Mouse (Mus musculus): Measurements from ENCODE around the gene Zfp3. TPM values are rescaled to one million over a fixed set of nuclear protein-coding genes. Genes with fewer than 3 reads are reported as not detected.

Zfp3 gene
- polyA plus RNA-seq, 1 experiment from 2014 or later: 7.9 TPM

DNA sequence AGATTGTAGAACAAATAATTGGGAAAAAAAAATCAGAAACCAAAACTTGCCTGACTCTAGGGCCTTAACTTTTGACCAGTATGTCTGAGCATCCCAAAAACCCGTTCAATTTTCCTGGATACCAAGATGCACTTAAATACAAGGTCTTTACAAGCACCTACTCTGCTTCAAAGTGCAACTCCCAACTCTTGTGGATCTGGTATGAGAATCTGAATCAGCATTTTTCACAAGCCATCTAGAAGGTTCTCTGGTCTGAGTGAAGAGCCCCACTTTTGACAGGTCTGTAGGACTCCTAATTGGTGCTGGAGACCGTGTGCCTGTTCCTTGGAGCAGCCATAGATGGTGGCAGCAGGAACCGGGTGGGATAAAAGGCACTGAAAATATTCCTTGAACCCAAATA is 40.4 kb downstream of the Zfp3 start:
- ATAC-seq: no peak
- POLR2A ChIA-PET: no interaction called here

DNA sequence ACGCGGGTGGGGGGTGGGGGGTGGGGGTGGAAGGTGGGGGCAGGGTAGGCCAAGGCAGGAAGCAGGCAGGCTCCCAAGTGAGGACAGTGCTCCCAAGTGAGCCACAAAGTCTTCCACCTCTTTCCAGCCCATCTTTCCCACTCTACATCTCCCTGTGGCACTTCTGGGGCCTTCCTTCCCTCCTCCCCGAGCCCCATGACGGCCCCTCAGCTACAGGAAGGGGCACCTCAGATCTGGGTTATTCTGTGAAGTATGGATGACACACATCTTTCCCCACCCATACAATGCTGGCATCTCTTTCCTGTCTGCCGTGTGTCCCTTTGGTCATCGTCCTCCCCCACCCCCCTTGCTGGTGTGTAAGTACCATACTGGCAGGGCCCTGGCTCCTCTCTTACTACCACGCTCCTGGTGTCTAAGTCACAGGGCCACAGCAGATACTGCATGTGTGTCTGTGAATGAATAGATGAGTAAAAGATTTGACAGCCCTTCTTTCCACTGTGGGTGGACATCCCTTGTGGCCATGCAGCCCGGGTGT is 41.7 kb downstream of the Zfp3 start:
- DNase-seq (ENCODE audit: low read depth, low spot score): no peak
- ATAC-seq: no peak
- H3K27me3 ChIP-seq: no peaks in the 10 kb centered on the region
- ChIA-PET CTCF (no interaction called here), POLR2A (no interaction called here)
- in situ Hi-C loops (cut with MboI; ENCODE audit: low pct_unique_long_range_greater_than_20kb): no loop called here
- no peak for TF ChIP-seq CTCF (IDR thresholded peaks at IDR 0.05)

More for the DNA sequence above, 40.4 kb downstream of the Zfp3 start:
- TF ChIP-seq CTCF (IDR thresholded peaks at IDR 0.05): no peak
- H3K27me3 ChIP-seq: no peaks in the 10 kb centered on the region
- CTCF ChIA-PET: no interaction called here
- DNase-seq (ENCODE audit: low read depth, low spot score): no peak
- in situ Hi-C loops (cut with MboI; ENCODE audit: low pct_unique_long_range_greater_than_20kb): no loop called here

GRCm38 (mm10) chr11:70806697-70807096 is 42.7 kb downstream of the Zfp3 start:
- no peak for TF ChIP-seq CTCF (IDR thresholded peaks at IDR 0.05)

DNA sequence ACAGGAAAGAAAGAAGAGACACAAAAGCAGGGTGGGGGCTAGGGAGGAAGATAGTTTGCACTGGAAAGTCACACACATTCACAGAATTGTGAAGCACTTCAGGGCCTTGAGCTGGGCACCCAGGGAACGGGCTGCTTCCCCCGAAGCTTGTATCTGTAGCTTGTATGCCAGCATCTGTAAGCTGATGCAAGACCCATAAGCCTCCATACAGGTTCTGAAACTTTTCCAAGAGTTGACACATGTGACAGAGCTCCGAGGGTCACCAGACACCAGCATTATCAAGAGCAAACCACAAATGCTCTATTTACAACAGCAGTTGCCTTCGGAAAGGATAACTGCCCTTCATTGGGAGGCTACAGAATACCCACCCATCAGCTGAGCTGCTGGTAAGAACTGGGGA is 43.6 kb downstream of the Zfp3 start:
- ATAC-seq: no peak
- POLR2A ChIA-PET: no interaction called here
- TF ChIP-seq CTCF (IDR thresholded peaks at IDR 0.05): no peak
- no peaks in the 10 kb centered on the region for H3K27me3 ChIP-seq
- no peak for DNase-seq (ENCODE audit: low read depth, low spot score)
- in situ Hi-C loops (cut with MboI; ENCODE audit: low pct_unique_long_range_greater_than_20kb): no loop called here
- CTCF ChIA-PET: interaction anchor here (1.0 kb wide), 1 partner anchor 13 kb away, joined by 3 read pairs; no protein-coding TSS in a partner anchor

More at GRCm38 (mm10) chr11:70806697-70807096, 42.7 kb downstream of the Zfp3 start:
- ChIA-PET POLR2A (no interaction called here), CTCF (no interaction called here)
- no peaks in the 10 kb centered on the region for H3K27me3 ChIP-seq
- DNase-seq (ENCODE audit: low read depth, low spot score): no peak
- no peak for ATAC-seq
- in situ Hi-C loops (cut with MboI; ENCODE audit: low pct_unique_long_range_greater_than_20kb): no loop called here

DNA sequence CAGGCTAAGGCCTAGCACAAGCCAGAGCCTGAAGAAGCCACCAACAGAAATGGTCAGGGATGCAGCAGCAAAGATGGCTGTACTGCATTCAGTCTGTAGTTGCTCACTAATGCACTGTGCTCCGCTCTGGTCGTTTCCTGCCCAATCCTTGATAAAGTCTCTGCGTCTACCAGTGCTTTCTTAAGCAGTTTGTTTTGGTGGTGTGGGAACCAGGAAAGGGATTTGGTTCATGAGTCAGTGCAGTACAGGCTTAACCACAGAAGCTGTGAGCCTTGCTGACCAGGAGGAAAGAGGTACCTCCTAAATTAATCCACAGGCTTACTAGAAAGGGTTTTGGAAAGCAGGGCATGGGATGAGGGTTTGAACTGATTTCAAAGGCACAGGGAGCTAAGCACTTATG is 44.1 kb downstream of the Zfp3 start:
- DNase-seq (ENCODE audit: low read depth, low spot score) (peak; percentile 22), ATAC-seq (no peak)
- H3K27me3 ChIP-seq: no peaks in the 10 kb centered on the region
- no peak for TF ChIP-seq CTCF (IDR thresholded peaks at IDR 0.05)
- POLR2A ChIA-PET: interaction anchor here (0.6 kb wide), 1 partner anchor 24 kb away, joined by 3 read pairs; no protein-coding TSS in a partner anchor
- CTCF ChIA-PET: interaction anchor here (1.0 kb wide), 1 partner anchor 13 kb away, joined by 3 read pairs; no protein-coding TSS in a partner anchor
- in situ Hi-C loops (cut with MboI; ENCODE audit: low pct_unique_long_range_greater_than_20kb): no loop called here

DNA sequence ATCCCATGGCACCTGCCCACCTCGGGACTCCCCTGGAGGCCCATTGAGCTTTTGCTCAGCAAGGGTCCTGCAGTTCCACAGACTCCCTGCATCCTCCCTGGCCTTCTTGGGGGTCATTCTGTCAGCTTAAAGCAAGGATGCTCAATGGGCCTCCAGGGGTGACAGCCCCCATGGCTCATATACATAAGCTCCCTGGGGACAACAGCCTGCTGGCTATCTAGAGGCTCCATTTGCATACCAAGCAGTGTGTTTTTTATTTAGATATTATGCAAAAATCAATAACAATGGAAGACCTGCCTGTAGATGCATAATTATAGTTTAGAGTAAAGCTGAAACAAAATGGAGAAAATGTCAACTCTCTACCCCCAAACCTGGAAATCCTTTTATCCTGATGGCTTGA is 45.0 kb downstream of the Zfp3 start:
- CTCF ChIA-PET: interaction anchor here (0.8 to 1.3 kb wide), 2 partner anchors 13 to 31 kb away, joined by 4 to 6 read pairs; no protein-coding TSS in a partner anchor
- H3K27me3 ChIP-seq: no peaks in the 10 kb centered on the region
- ATAC-seq: no peak
- no peak for DNase-seq (ENCODE audit: low read depth, low spot score)
- POLR2A ChIA-PET: interaction anchor here (0.5 to 0.7 kb wide), 3 partner anchors 24 to 60 kb away, joined by 3 to 8 read pairs (median 3); no protein-coding TSS in a partner anchor
- no peak for TF ChIP-seq CTCF (IDR thresholded peaks at IDR 0.05)
- in situ Hi-C loops (cut with MboI; ENCODE audit: low pct_unique_long_range_greater_than_20kb): no loop called here

DNA sequence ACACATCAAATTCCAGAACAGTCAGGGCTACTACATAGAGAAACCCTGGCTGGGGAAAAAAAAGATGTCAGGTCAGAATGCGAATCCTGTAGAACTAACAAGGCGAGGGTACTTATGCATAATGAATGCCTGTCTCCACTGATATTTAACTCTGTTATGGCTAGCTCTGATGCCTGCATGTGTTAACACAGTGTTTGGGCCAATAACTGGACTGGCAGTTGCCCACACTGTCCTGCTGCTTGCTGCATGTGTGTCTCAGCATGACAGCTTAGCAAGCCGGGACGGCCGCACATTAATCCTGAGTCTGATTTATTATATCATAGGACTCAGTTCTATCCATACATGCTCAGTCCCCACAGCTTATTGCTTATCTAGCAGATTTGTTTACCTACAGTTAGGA is 47.0 kb downstream of the Zfp3 start:
- ATAC-seq: no peak
- ChIA-PET CTCF (interaction anchor here (1.3 kb wide), 1 partner anchor 33 kb away, joined by 6 read pairs; no protein-coding TSS in a partner anchor), POLR2A (no interaction called here)
- no peak for DNase-seq (ENCODE audit: low read depth, low spot score)
- H3K27me3 ChIP-seq: no peaks in the 10 kb centered on the region
- no peak for TF ChIP-seq CTCF (IDR thresholded peaks at IDR 0.05)
- in situ Hi-C loops (cut with MboI; ENCODE audit: low pct_unique_long_range_greater_than_20kb): loop anchor here (5.0 kb wide), 1 partner anchor 34 kb away; no protein-coding TSS in a partner anchor

DNA sequence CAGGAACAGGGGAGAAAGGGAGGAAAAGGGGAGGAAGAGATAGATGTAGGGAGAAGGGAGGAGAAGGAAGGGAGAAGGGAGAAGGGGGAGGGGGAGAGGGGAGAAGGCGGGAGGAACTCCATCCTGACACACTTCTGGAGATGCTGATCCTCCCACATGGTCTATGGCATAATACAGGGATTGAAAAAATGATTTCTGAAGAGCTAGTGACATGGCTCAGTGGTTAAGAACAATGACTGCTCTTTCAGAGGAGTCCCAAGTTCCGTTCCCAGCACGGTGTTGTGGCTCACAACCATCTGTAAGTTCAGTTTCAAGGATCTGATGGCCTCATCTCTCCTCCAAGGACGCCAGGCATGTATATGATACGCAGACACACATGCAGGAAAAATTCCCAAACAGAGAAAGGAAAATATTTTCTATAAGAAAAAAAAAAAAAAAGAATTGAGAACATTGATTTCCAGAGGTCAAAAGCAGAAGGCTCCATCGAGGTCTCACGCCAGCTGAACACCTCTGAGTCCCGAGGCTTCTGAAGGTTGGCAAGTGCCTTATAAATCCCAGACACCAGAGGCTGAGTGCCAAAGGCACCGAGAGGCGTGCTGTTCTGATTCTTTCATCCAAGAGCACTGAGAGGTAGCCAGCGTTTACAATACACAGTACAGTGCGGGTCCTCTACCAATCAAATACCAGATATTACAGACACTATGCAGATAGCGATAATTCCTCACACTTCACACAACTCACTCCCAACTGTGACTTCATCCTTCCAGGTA is 47.6 kb downstream of the Zfp3 start:
- in situ Hi-C loops (cut with MboI; ENCODE audit: low pct_unique_long_range_greater_than_20kb): loop anchor here (5.0 kb wide), 1 partner anchor 34 kb away; no protein-coding TSS in a partner anchor
- no peaks in the 10 kb centered on the region for H3K27me3 ChIP-seq
- ChIA-PET POLR2A (no interaction called here), CTCF (interaction anchor here (1.3 kb wide), 1 partner anchor 33 kb away, joined by 6 read pairs; no protein-coding TSS in a partner anchor)
- TF ChIP-seq CTCF (IDR thresholded peaks at IDR 0.05): no peak
- no peak for DNase-seq (ENCODE audit: low read depth, low spot score)
- no peak for ATAC-seq

- no peak for DNase-seq (ENCODE audit: low read depth, low spot score)
Measured at GRCm38 (mm10) chr11:70812365-70812764, 48.4 kb downstream of the Zfp3 start, which contains the start of gene Scimp. Scimp (minus strand) TSS chr11:70812586.

DNA sequence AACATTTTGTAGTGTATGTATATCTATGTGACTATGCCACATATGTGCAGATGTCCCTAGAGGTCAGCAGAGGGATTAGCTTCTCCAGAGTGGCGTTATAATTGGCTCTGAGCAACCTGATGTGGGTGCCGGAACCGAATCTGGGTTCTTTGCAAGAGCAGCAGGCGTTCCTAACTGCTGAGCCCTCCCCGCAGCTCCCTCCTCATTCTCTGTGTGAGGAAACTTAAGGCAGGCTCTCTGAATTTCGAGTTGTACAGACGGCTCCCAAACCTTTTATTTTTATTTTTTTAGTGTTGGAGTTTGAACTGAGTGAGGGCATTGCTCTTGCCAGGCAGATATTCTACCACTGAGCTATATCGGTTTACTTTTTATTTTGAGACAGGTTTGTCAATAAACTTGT is 51.1 kb downstream of the Zfp3 start:
- CTCF ChIA-PET: interaction anchor here (1.0 to 3.3 kb wide), 9 partner anchors 10 to 78 kb away, joined by 3 to 21 read pairs (median 5); no protein-coding TSS in a partner anchor
- TF ChIP-seq CTCF (IDR thresholded peaks at IDR 0.05): no peak
- no peak for DNase-seq (ENCODE audit: low read depth, low spot score)
- ATAC-seq: no peak
- in situ Hi-C loops (cut with MboI; ENCODE audit: low pct_unique_long_range_greater_than_20kb): no loop called here
- POLR2A ChIA-PET: no interaction called here
- no peaks in the 10 kb centered on the region for H3K27me3 ChIP-seq

More at GRCm38 (mm10) chr11:70812365-70812764, 48.4 kb downstream of the Zfp3 start, which contains the start of gene Scimp:
- ChIA-PET POLR2A (interaction anchor here (0.6 kb wide), 1 partner anchor 14 kb away, joined by 4 read pairs; no protein-coding TSS in a partner anchor), CTCF (no interaction called here)
- no peaks in the 10 kb centered on the region for H3K27me3 ChIP-seq
- ATAC-seq: no peak
- in situ Hi-C loops (cut with MboI; ENCODE audit: low pct_unique_long_range_greater_than_20kb): loop anchor here (5.0 kb wide), 1 partner anchor 35 kb away; no protein-coding TSS in a partner anchor
- TF ChIP-seq CTCF (IDR thresholded peaks at IDR 0.05): no peak

Data from Patski (cell line).